Mouse (Mus musculus): ENCODE results near the gene Crhbp.

Crhbp gene

DNA sequence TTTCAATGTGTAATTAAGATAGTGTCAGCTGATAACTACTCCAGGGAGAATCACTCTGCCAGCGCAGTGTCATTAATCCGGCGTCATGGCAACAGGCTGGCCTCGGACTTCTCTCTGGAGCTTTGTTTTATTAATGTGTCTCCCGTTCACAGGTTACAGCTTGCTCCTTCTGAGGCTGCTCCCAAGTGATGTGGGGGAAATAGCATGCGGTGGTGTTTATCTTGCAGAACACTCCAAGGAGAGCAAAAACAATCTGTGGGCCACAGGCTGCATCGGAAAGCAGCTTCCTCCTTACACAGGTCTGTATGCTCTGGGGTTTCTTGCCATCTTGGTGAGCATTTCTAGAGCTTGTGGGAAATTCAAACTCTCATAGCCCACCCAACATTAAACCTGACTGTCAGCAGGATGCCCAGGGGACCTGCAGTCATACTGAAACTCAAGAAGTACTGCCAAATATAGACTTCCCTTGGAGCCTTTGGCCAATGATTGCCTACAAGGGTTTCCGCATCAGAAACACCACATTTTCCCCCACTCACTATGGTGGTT is 25.4 kb downstream of the Crhbp start:
- DNase-seq (ENCODE audit: low read depth, low spot score): peak; percentile 47

- no peak for DNase-seq (ENCODE audit: low read depth, low spot score)
Observed at GRCm38 (mm10) chr13:95418575-95419203, 26.0 kb downstream of the Crhbp start.

GRCm38 (mm10) chr13:95412257-95412656 is 32.5 kb downstream of the Crhbp start:
- DNase-seq (ENCODE audit: low read depth, low spot score): no peak

GRCm38 (mm10) chr13:95393242-95393641 is 51.5 kb downstream of the Crhbp start:
- peak; percentile 56 for DNase-seq (ENCODE audit: low read depth, low spot score)

- peak; percentile 92 for DNase-seq (ENCODE audit: low read depth, low spot score)
Observed at GRCm38 (mm10) chr13:95389866-95390865, 54.6 kb downstream of the Crhbp start.

DNA sequence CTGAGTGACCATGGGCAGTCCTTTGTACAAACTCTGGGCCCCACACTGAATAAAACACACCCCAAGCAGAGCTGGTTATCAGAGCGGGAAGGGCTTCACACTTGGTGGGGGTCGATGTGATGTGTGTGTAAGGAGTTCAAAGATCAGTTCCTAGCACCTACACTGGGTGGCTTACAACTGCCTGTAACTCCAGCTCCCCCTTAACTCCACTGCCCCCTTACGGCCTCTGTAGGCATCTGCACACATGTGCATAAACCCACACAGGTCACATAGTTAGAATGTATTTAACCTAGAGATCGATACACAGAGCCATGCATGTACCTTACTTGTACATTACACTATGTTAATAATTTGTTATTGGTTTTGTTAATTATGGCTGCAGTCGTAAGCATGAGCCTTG is 56.5 kb downstream of the Crhbp start:
- DNase-seq (ENCODE audit: low read depth, low spot score): no peak

DNA sequence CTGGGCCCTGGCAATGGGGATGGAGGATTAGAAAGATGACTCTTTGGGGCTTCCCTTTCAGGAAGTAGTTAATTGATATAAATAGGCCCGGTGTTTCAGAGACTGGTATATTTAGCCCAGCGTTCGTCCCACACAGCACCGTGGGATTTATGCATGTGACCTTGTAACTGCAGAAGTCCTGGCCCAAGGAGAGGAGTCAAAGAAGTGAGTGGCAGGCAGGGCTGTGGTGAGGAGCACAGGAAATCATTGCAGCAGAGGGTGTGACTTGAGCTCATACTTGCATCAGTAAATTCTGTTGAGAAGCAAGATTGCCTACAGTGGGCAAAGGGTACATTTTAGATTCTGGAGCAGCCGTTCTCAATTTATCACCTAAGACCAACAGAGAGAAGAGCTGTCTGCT is 62.3 kb downstream of the Crhbp start:
- DNase-seq (ENCODE audit: low read depth, low spot score): peak; percentile 20
